Mouse (Mus musculus): Measurements from ENCODE around the gene Sept5. TPM values are rescaled to one million over a fixed set of nuclear protein-coding genes. Genes with fewer than 3 reads are reported as not detected.
A peak's percentile ranks its signal among the peaks of the same experiment; 100 is the strongest.

The Sept5 gene
- polyA plus RNA-seq, 1 experiment from 2014 or later, result 84.4 TPM

DNA sequence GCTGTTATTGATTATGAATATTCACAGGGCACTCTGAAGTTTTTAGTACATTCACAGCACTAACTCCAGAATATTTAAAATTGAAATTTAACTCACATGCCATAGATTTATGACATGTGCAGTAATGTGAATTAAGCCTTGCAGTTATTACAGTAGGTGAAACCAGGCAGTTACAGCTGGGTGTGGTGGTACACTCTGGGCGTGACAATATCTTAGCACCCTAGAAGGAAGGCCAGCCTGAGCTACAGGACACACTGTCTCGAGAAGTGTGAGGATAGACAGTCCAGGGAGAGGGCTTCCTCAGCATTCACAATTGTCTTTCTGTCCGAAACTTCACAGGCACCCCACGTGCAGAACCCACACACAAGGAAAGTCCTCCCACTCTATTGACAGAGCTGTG, 14.7 kb upstream of the Sept5 start:
- Histone ChIP-seq H3K27ac (replicated peaks) (no peak overlapping the region), H3K9ac (replicated peaks) (no peak overlapping the region), H3K4me1 (no peaks in the 10 kb centered on the region), H3K27me3 (no peaks in the 10 kb centered on the region), H3K4me2 (replicated peaks) (no peak overlapping the region), H3K36me3 (no peaks in the 10 kb centered on the region), H3K9me3 (no peaks in the 10 kb centered on the region), H3K4me3 (no peak overlapping the region)
- 77% methylated on average over 4 of the region's 4 CpGs for WGBS
- no peak for ATAC-seq (ENCODE audit: low FRiP score, low read depth)

DNA sequence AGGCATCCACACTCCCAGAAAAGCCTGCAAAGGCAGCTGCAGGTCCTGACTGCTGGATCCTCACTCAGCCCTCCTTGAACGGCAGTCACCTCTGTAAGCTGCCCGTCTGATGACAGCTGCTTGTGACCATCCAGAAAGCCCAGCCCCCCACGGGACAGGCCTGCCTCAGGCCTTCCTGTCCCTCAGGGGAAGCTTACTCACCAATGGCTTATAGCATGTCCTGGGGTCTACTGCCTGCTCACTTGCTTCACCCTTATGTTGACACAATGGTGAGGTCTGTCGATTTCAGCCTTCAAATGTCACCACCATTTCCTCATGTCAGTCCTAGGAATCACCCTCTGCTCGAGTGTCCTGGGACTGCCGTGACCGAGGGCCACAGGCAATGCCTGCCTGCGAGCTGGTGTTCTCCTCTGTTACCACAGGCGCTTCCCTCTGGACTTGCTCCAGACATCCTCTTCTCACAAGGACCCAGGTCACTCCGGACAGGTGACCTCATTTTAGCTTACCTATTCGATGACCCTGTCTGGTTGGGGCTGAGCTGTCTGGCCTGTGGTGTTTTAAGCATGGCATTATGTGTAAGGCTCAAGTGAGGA, 13.7 kb upstream of the Sept5 start:
- Histone ChIP-seq H3K27me3 (no peaks in the 10 kb centered on the region), H3K9ac (replicated peaks) (no peak overlapping the region), H3K27ac (replicated peaks) (no peak overlapping the region), H3K36me3 (no peaks in the 10 kb centered on the region), H3K4me3 (no peak overlapping the region), H3K4me2 (replicated peaks) (no peak overlapping the region), H3K4me1 (no peaks in the 10 kb centered on the region), H3K9me3 (no peaks in the 10 kb centered on the region)
- 81% methylated on average over 11 of the region's 11 CpGs for WGBS
- no peak for ATAC-seq (ENCODE audit: low FRiP score, low read depth)

DNA sequence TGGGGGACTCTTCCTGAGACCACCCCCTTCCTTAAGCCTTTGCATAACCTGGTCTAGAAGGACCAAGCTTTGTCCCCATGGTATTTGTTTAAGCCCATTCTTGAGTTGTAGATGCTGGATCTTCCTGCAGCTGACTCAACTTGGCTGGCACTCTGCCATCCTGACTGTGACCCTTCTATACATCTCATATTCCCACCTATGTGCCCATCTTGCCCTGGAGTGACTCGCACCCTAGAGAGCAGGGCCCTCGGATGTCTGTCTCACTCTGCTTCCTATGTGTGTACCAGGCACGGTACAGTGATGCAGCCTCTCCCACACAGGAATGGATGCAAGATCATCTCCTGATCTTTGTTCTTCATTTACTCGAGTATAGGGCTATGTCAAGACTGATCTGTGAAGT, 13.1 kb upstream of the Sept5 start:
- Histone ChIP-seq H3K9me3 (no peaks in the 10 kb centered on the region), H3K4me3 (no peak overlapping the region), H3K27ac (replicated peaks) (no peak overlapping the region), H3K4me1 (no peaks in the 10 kb centered on the region), H3K36me3 (no peaks in the 10 kb centered on the region), H3K9ac (replicated peaks) (no peak overlapping the region), H3K4me2 (replicated peaks) (no peak overlapping the region), H3K27me3 (no peaks in the 10 kb centered on the region)
- ATAC-seq (ENCODE audit: low FRiP score, low read depth), result no peak
- 80% methylated on average over 4 of the region's 4 CpGs for WGBS

- H3K9me3 ChIP-seq, result no peaks in the 10 kb centered on the region
- no peaks in the 10 kb centered on the region for H3K27me3 ChIP-seq
- no peaks in the 10 kb centered on the region for H3K36me3 ChIP-seq
- 61% methylated on average over 7 of the region's 7 CpGs for WGBS
- no peaks in the 10 kb centered on the region for H3K4me1 ChIP-seq
- H3K9ac ChIP-seq (replicated peaks), result no peak overlapping the region
- no peak overlapping the region for H3K4me3 ChIP-seq
- no peak for ATAC-seq (ENCODE audit: low FRiP score, low read depth)
- no peak overlapping the region for H3K4me2 ChIP-seq (replicated peaks)
- H3K27ac ChIP-seq (replicated peaks), result no peak overlapping the region
Observed at GRCm38 (mm10) chr16:18642291-18642690, 12.5 kb upstream of the Sept5 start.

GRCm38 (mm10) chr16:18639382-18639929, 9.7 kb upstream of the Sept5 start:
- 90% methylated on average over 1 of the region's 1 CpGs for WGBS
- Histone ChIP-seq H3K27ac (replicated peaks) (no peak overlapping the region), H3K9me3 (no peaks in the 10 kb centered on the region), H3K4me1 (no peaks in the 10 kb centered on the region), H3K4me2 (replicated peaks) (no peak overlapping the region), H3K9ac (replicated peaks) (no peak overlapping the region), H3K4me3 (no peak overlapping the region), H3K36me3 (no peaks in the 10 kb centered on the region), H3K27me3 (no peaks in the 10 kb centered on the region; the same call in 1 of the 2 replicates)
- no peak for ATAC-seq (ENCODE audit: low FRiP score, low read depth)

- Histone ChIP-seq H3K36me3 (no peaks in the 10 kb centered on the region), H3K4me1 (no peaks in the 10 kb centered on the region), H3K9me3 (no peaks in the 10 kb centered on the region), H3K9ac (replicated peaks) (no peak overlapping the region), H3K27me3 (peaks cover 2% of the 10 kb centered on the region; the same call in 1 of the 2 replicates), H3K4me2 (replicated peaks) (no peak overlapping the region), H3K27ac (replicated peaks) (no peak overlapping the region), H3K4me3 (no peak overlapping the region)
- 46% methylated on average over 2 of the region's 2 CpGs for WGBS
- ATAC-seq (ENCODE audit: low FRiP score, low read depth), result no peak
Observed at GRCm38 (mm10) chr16:18638396-18638795, 8.6 kb upstream of the Sept5 start.

DNA sequence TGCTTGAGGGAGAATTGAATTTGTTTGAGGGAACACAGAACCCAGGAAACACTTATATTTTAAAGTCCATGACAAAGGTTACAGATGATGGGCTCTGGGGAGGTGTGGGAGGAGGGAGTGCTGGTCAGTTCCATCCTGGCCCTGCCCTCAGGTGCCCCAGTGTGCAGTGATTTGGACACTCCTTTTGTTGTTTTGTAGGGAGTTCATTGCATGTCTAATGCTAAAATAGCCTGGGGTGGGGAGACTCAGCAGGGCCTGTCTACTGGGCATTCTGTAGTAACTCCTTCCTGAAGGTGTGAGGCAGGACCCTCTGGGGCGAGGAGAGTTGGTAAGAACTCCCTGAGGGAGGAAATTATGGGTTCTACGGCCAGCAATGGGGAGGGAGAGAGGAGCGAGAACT, 7.0 kb upstream of the Sept5 start:
- H3K27ac ChIP-seq (replicated peaks), result no peak overlapping the region
- H3K4me2 ChIP-seq (replicated peaks), result no peak overlapping the region
- H3K9me3 ChIP-seq, result no peaks in the 10 kb centered on the region
- H3K36me3 ChIP-seq, result no peaks in the 10 kb centered on the region
- H3K4me1 ChIP-seq, result no peaks in the 10 kb centered on the region
- no peak for ATAC-seq (ENCODE audit: low FRiP score, low read depth)
- peaks cover 5% of the 10 kb centered on the region; the same call in 1 of the 2 replicates for H3K27me3 ChIP-seq
- no peak overlapping the region for H3K4me3 ChIP-seq
- H3K9ac ChIP-seq (replicated peaks), result no peak overlapping the region
- 63% methylated on average over 3 of the region's 3 CpGs for WGBS

DNA sequence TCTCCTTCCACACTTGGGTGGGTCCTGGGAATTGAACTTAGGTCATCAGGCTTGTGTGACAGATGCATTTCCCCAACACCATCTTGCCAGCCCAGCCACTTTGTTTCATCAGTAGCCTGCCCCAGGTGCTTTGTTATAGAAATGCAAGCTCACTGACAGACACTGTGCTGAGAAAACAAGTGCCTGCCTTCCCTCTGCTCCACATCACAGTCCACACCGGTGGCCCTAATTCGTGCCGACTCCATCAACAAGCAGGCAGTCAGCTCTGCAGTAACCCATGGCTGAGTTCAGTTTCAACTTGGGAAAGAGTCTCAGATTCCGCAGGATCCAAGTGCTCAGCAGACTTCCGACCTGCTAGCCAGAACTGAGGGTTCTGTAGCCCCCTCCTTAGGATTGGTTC, 6.6 kb upstream of the Sept5 start:
- H3K4me1 ChIP-seq, result no peaks in the 10 kb centered on the region
- H3K4me3 ChIP-seq, result no peak overlapping the region
- H3K27ac ChIP-seq (replicated peaks), result no peak overlapping the region
- ATAC-seq (ENCODE audit: low FRiP score, low read depth), result no peak
- no peaks in the 10 kb centered on the region for H3K36me3 ChIP-seq
- peaks cover 9% of the 10 kb centered on the region for H3K27me3 ChIP-seq
- H3K4me2 ChIP-seq (replicated peaks), result no peak overlapping the region
- H3K9ac ChIP-seq (replicated peaks), result no peak overlapping the region
- 87% methylated on average over 5 of the region's 5 CpGs for WGBS
- H3K9me3 ChIP-seq, result no peaks in the 10 kb centered on the region

GRCm38 (mm10) chr16:18633333-18633732, 3.6 kb upstream of the Sept5 start:
- no peak overlapping the region for H3K4me3 ChIP-seq
- WGBS, result 14% methylated on average over 1 of the region's 1 CpGs

DNA sequence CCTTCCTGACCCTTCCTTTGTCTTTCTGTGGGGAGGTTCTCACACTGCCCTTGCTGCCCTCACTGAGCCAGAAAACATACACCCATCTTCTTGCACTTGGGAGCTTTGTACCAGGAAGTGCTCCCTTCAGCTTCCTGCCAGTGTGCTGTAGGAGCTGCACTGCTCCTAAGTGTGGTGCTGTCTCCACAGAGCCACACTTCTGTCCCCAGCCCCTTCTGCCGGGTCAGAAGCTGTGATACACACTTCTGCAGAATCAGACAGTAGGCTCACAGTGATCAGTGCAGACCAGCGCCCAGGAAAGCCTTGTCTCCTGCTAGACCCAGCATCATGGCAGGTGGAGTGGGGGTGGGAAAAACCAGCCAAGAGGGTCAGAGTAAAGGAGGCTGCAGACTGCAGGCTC, 3.1 kb upstream of the Sept5 start:
- no peak overlapping the region for H3K4me3 ChIP-seq
- ATAC-seq (ENCODE audit: low FRiP score, low read depth), result no peak
- no peaks in the 10 kb centered on the region for H3K36me3 ChIP-seq
- no peak overlapping the region for H3K27ac ChIP-seq (replicated peaks)
- H3K4me2 ChIP-seq (replicated peaks), result no peak overlapping the region
- H3K9me3 ChIP-seq, result no peaks in the 10 kb centered on the region
- H3K4me1 ChIP-seq, result peaks cover 20% of the 10 kb centered on the region
- H3K9ac ChIP-seq (replicated peaks), result no peak overlapping the region
- WGBS, result 51% methylated on average over 2 of the region's 2 CpGs
- peaks cover 31% of the 10 kb centered on the region for H3K27me3 ChIP-seq

More at GRCm38 (mm10) chr16:18633333-18633732, 3.6 kb upstream of the Sept5 start:
- Histone ChIP-seq H3K9ac (replicated peaks) (no peak overlapping the region), H3K36me3 (no peaks in the 10 kb centered on the region), H3K4me1 (peaks cover 15% of the 10 kb centered on the region), H3K27ac (replicated peaks) (no peak overlapping the region), H3K4me2 (replicated peaks) (no peak overlapping the region), H3K9me3 (no peaks in the 10 kb centered on the region), H3K27me3 (peaks cover 25% of the 10 kb centered on the region)
- no peak for ATAC-seq (ENCODE audit: low FRiP score, low read depth)

DNA sequence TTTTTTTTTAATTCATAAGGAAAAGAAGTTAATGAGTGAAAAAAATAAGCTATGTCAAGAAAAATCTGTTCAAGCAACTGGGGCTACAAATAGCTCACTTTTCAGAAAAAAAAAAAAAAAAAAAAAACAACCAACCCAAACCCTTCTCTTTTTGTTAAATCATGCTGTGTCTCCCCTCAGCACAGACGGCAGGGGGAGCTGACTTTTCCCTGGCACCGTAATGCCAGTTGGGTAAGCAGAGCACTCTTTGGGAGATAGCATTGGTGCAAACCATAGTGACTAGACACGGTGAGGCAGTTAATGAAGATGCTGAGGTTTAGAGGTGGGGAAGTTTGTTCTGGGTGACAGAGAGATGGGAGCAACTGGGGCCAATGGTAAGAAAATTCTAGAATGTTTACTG, 2.3 kb upstream of the Sept5 start:
- Histone ChIP-seq H3K4me3 (no peak overlapping the region), H3K36me3 (no peaks in the 10 kb centered on the region), H3K9ac (replicated peaks) (no peak overlapping the region), H3K27ac (replicated peaks) (no peak overlapping the region), H3K4me1 (peaks cover 27% of the 10 kb centered on the region), H3K27me3 (peaks cover 38% of the 10 kb centered on the region), H3K9me3 (no peaks in the 10 kb centered on the region), H3K4me2 (replicated peaks) (no peak overlapping the region)
- no peak for ATAC-seq (ENCODE audit: low FRiP score, low read depth)
- 57% methylated on average over 3 of the region's 3 CpGs for WGBS

- H3K4me1 ChIP-seq, result peaks cover 37% of the 10 kb centered on the region
- no peak overlapping the region for H3K27ac ChIP-seq (replicated peaks)
- ATAC-seq (ENCODE audit: low FRiP score, low read depth), result no peak
- peaks cover 47% of the 10 kb centered on the region for H3K27me3 ChIP-seq
- no peaks in the 10 kb centered on the region for H3K36me3 ChIP-seq
- no peak overlapping the region for H3K4me3 ChIP-seq
- 70% methylated on average over 7 of the region's 7 CpGs for WGBS
- no peaks in the 10 kb centered on the region for H3K9me3 ChIP-seq
- no peak overlapping the region for H3K4me2 ChIP-seq (replicated peaks)
- H3K9ac ChIP-seq (replicated peaks), result no peak overlapping the region
Observed at GRCm38 (mm10) chr16:18631141-18631540, 1.4 kb upstream of the Sept5 start.

DNA sequence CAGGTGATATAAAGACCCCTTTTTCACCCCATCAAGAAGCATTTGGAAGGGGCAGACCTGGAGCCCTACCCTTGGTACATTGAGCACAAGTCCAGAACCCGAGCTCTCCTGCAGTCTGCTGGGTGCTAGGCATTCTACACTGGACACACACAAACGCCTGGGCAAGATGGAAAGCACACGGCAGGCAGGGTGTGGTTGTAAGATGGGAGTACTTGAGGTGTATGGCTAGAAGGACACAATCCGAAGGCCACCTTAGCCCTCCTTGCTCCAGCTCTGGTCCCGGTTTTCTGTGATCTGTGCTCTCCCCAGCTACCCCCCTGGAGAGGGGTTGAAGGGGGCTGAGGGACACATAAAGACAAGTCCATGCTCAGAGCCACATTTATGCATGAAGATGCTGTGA, 537 bp upstream of the Sept5 start:
- H3K4me1 ChIP-seq, result peaks cover 42% of the 10 kb centered on the region
- H3K27me3 ChIP-seq, result peaks cover 56% of the 10 kb centered on the region
- H3K4me3 ChIP-seq, result peak overlapping the region; percentile 87
- ATAC-seq (ENCODE audit: low FRiP score, low read depth), result peak; percentile 5; the same call in 1 of the 2 replicates
- no peaks in the 10 kb centered on the region for H3K36me3 ChIP-seq
- H3K27ac ChIP-seq (replicated peaks), result peak overlapping the region; percentile 86
- WGBS, result 65% methylated on average over 5 of the region's 5 CpGs
- no peaks in the 10 kb centered on the region for H3K9me3 ChIP-seq
- H3K4me2 ChIP-seq (replicated peaks), result peak overlapping the region; percentile 84
- peak overlapping the region; percentile 95 for H3K9ac ChIP-seq (replicated peaks)
